Mouse (Mus musculus): Measurements from ENCODE around the gene Olfr893.

DNA sequence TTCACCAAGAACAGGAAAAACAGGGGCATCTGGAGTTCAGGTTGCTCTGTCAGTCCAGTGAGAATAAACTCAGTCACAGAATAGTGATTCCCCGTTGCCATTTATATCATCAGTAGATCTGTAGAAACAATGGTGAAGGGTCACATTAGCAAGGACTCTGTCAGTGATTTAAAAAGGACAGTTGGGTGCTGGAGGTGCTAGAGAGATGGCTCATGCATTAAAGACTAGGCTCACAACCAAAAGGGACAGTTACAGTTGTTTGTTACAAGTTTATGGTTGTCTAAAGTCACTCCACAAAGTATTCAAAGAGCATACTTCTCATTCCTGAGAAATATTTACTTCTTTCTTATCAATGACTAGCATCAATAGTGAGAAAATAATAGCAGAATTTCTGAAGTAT lies 27.4 kb upstream of the Olfr893 start, which contains the start of gene Olfr891:
- TF ChIP-seq GATA1 (IDR thresholded peaks at IDR 0.05; ENCODE audit: borderline replicate concordance, low read length) (no peak), FLI1 (IDR thresholded peaks at IDR 0.05; ENCODE audit: low read length) (no peak)
